Mouse (Mus musculus): Measurements from ENCODE around the gene Myt1l. TPM values are rescaled to one million over a fixed set of nuclear protein-coding genes. Genes with fewer than 3 reads are reported as not detected.

The Myt1l gene
- total RNA-seq, 2 experiments from 2014 or later: 1.4 TPM; not detected in 1

DNA sequence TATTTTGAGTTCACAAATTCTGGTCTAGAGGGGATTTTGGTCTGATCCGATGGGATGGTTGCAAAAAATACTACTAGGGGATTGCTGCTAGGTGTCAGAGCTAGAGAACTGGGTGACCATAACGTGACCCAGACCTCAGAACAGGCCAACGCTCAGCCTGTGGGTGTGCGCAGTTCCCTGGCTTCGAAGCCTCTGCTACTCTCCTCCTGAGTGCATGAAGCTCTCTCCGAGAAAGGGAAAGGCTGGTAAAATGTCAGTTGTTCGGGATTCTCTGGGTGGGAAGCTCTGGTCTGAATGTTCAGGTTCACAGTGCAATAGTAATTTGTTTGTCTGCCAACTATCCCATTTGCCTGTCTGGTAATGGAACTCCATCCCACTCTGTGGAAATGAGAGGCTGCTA is 116.5 kb downstream of the Myt1l start:
- no peak for ATAC-seq (replicated peaks; ENCODE audit: low FRiP score, poor library complexity, severe bottlenecking)

DNA sequence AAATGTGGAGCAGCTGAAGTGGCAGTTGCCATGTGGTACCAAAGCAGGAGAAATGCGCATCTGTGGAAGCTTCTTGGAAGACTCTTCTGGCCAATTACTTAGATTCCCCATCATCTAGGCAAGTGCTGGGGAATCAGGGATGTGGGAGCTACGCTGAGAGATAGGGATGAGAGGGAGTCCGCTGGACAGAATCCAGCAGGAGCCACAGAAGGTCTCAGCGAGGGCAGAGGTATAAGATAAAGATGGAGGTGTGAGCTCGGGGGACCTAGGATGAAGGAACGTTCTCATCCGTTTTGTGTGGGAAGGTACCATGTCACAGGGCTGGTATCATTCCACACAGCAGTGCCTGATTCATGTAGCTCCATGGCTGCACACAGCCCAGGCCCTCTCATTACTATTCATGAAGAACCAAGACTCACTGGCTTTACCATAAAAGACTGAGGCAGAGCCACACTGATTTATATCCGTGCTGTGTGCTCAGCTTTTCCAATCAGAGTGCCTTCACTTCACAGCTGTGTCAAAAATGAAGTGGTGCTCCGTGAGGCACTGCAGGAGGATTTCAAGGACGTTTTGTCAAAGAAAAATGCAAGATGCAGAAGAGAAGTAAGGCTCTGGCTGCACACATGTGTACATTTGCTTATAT is 121.4 kb downstream of the Myt1l start:
- ATAC-seq (replicated peaks; ENCODE audit: low FRiP score, poor library complexity, severe bottlenecking): no peak

- ATAC-seq (replicated peaks; ENCODE audit: low FRiP score, poor library complexity, severe bottlenecking): no peak
Observed at GRCm38 (mm10) chr12:29652516-29652915, 124.3 kb downstream of the Myt1l start.

- ATAC-seq (replicated peaks; ENCODE audit: low FRiP score, poor library complexity, severe bottlenecking): no peak
Observed at GRCm38 (mm10) chr12:29655197-29655632, 127.0 kb downstream of the Myt1l start.

GRCm38 (mm10) chr12:29655673-29656072 is 127.5 kb downstream of the Myt1l start:
- ATAC-seq (replicated peaks; ENCODE audit: low FRiP score, poor library complexity, severe bottlenecking): no peak

DNA sequence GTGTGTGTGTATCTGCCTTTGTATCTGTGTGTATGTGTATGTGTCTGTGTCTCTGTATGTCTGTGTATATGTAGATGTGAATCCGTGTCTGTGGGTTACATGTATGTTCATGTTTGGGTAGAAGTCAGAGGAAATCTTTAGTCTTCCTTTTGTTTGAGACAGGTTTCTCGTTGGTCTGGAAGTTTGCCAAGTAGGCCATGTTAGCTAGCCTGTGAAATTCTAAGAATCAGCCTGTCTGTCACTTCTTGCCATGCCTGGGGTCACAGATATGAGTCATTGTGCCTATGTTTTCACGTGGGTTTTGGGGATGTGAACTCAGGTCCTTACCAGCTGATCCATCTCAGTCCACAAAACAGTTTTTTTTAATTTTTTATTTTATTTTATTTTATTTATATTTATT is 128.9 kb downstream of the Myt1l start:
- ATAC-seq (replicated peaks; ENCODE audit: low FRiP score, poor library complexity, severe bottlenecking): no peak

GRCm38 (mm10) chr12:29657870-29658269 is 129.7 kb downstream of the Myt1l start:
- ATAC-seq (replicated peaks; ENCODE audit: low FRiP score, poor library complexity, severe bottlenecking): no peak

DNA sequence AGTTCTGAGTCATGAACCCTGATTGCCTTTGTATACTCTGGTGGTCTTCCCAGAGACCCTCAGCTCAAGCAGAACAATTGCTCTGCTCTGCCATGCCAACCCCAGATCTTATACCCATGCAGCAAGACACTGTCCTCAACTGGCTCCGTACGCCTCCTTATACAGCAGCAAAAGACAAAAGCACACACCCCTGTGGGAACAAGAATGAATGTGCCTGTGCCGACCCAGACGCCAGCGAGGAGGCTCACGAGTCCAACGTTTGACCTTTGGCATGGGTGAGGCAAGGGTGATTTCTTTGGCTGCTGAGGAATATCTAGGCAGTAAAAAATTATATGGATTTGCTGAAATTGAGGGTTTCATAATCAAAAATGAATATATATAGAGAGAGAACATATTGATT is 143.8 kb downstream of the Myt1l start:
- ATAC-seq (replicated peaks; ENCODE audit: low FRiP score, poor library complexity, severe bottlenecking): no peak

GRCm38 (mm10) chr12:29675594-29676362 is 147.6 kb downstream of the Myt1l start:
- ATAC-seq (replicated peaks; ENCODE audit: low FRiP score, poor library complexity, severe bottlenecking): no peak

DNA sequence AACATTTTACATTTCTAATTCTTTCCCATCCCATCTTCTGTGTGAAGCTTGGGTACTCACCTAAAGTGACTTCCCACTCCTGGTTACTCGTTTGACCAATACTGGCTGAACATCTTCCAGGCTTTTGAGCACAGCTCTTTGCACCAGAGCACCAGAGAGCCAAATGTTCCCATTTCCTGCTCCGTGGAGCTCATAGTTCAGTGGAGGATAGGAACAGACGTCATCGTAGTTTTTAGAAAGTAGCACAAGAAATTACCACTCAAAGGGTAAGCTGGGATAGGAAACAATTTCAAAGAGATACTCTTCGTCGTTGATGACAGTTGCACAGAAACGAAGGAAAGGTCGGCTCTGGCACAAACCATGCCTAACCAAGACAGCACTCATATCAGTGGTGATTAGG is 154.2 kb downstream of the Myt1l start:
- ATAC-seq (replicated peaks; ENCODE audit: low FRiP score, poor library complexity, severe bottlenecking): no peak

DNA sequence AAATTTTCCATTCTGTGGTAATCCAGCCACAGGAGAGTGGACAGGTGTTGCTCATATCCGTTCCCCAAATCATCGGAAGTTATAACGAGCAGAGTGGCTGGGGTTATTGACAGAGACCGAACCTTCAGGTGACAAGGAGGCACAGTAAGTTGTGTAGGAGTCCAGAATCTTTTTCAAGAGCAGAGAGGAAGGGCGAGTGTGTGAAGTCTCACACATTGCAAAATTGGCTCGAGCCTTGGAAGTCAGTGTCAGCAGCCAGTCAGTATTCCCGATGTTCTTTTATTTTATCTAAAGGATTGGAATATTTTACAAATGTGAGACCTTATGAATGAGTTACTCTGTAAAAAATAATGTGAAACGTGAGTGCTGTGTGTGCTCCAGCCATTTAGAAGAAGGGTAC is 154.8 kb downstream of the Myt1l start:
- ATAC-seq (replicated peaks; ENCODE audit: low FRiP score, poor library complexity, severe bottlenecking): no peak

DNA sequence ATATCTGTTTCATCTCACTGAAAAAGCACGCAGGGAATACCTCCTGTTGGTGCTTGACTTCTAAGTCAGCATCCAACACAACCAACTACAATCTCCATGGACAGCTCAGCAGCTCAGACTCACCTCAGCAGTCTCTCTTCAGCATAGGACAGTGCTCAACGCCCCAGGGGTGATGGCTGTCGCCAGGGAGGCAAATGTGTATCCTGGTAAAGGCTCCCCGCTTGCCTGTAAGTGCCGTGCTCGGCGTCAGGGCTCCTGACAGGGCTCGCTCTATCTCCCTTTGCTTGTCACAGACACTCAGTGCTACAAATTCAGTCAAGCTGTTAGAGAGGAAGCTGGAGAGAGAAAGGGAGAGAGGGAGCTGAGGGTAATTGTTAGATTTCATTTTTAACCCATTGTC is 158.1 kb downstream of the Myt1l start:
- ATAC-seq (replicated peaks; ENCODE audit: low FRiP score, poor library complexity, severe bottlenecking): no peak

DNA sequence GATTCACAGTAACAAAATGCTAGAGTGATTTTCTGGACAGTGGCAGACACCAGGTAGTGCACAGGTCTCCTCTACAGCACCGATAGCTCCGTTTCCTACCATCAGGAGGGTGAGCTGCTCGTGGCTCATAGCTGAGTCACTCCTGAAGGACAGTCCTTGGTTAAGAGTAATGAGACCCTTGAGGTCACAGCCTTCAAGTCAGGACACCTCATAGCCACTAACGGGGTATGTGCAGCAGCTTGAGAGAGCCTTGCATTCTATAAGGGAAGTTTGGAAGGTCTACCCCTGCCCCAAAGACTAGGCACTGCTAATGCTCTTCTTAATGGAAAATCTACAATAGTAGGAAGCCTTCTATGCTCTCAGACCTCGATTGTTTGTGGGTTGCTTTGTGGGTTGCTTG is 163.4 kb downstream of the Myt1l start:
- no peak for ATAC-seq (replicated peaks; ENCODE audit: low FRiP score, poor library complexity, severe bottlenecking)

GRCm38 (mm10) chr12:29695194-29695593 is 167.0 kb downstream of the Myt1l start:
- ATAC-seq (replicated peaks; ENCODE audit: low FRiP score, poor library complexity, severe bottlenecking): no peak

DNA sequence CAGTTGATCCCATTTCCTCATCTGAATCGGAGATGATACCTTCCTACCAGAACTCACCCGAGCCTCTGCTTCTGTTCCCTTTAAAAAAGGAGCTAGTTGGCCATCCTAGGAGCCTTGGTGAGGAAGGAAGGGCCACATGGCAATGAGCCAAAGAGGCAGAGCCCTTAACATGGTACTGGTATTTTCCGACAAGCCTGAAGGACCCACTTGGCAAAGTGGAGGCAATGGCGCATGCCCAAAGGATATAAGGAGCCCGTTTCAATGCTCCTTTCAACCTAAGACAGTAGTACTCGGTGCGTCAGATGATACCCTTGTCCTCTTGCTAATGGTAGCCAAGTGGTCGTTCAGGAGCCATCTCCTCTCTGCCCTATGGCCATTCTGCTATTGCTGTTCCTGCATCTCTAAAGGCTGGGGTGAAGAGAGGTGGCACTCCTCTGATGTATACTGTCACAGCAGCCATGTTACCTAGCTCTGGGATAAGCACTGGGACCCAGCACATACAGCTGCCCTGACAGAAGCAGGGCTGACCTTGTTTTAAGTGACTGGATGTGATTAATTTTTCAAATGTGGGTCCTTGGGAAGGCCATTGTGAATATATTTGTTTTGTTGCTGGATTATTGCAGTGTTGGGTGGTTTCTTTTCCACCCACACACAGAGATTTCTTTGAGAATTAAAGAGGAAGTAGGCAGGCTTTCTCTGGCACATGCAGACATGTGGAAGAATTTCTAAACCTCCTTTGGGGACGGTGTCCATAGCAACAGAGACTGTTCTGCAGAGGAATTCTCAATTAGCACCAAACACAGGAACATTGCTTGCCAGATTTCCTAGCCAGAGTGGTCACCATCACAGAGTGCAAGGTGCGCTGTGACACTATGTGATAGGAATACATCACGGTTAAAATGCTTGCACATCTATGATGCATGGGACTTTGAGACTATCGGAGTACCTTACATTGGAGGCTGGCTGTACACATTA is 169.6 kb downstream of the Myt1l start:
- no peak for ATAC-seq (replicated peaks; ENCODE audit: low FRiP score, poor library complexity, severe bottlenecking)

- ATAC-seq (replicated peaks; ENCODE audit: low FRiP score, poor library complexity, severe bottlenecking): no peak
Observed at GRCm38 (mm10) chr12:29698541-29698940, 170.4 kb downstream of the Myt1l start.

- ATAC-seq (replicated peaks; ENCODE audit: low FRiP score, poor library complexity, severe bottlenecking): no peak
Observed at GRCm38 (mm10) chr12:29698976-29699375, 170.8 kb downstream of the Myt1l start.

- no peak for ATAC-seq (replicated peaks; ENCODE audit: low FRiP score, poor library complexity, severe bottlenecking)
Observed at GRCm38 (mm10) chr12:29699386-29699785, 171.2 kb downstream of the Myt1l start.

- no peak for ATAC-seq (replicated peaks; ENCODE audit: low FRiP score, poor library complexity, severe bottlenecking)
Observed at GRCm38 (mm10) chr12:29700026-29700425, 171.8 kb downstream of the Myt1l start.

DNA sequence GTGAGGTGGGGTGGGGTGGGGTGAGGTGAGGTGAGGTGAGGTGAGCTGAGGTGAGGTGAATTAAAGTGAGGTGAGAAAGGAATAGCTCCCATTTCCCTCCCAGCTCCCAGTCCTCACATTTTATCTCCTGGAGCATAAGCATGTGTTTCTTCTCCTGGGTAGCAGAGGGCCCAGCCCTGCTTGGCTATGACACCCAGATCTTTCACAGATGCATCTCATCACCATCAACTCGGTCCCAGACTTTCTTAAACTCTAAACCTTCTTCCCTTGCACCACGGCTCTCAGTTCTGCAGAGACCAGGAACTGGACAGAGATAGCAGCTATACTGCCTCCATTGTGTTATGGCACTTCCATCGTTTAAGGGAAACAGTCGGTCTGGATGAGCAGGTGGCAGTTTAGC is 172.9 kb downstream of the Myt1l start:
- ATAC-seq (replicated peaks; ENCODE audit: low FRiP score, poor library complexity, severe bottlenecking): no peak

Data from erythroid progenitor cell, adult 5-6 weeks (primary cell).